Mouse (Mus musculus) limb, embryonic 13.5 days (tissue): ENCODE results near the gene Hist1h2ae. TPM values are rescaled to one million over a fixed set of nuclear protein-coding genes. Genes with fewer than 3 reads are reported as not detected.

Source experiments
- ATAC-seq: fragments of 200-750 bp; cut with Nextera tagmentation; 2 replicates; pipeline ENCODE4 v1.8.0; 2017; ENCODE audit warnings: low read depth, moderate number of reproducible peaks, moderate TSS enrichment; ENCODE audit not compliant: low FRiP score
- H3K27ac ChIP-seq: fragments of 300-500 bp; sonication (generic); 2 replicates; pipeline ENCODE4 v1.5.1; 2015; ENCODE audit warnings: inconsistent platforms, mild to moderate bottlenecking, moderate library complexity
- H3K27me3 ChIP-seq: fragments of 300-500 bp; sonication (generic); 2 replicates; pipeline ENCODE4 v1.6.1; 2015; ENCODE audit warnings: mild to moderate bottlenecking, inconsistent platforms
- H3K36me3 ChIP-seq: fragments of 300-500 bp; sonication (generic); 2 replicates; pipeline ENCODE4 v1.6.1; 2015; ENCODE audit warnings: inconsistent platforms, mild to moderate bottlenecking, moderate library complexity
- H3K4me1 ChIP-seq: fragments of 300-500 bp; sonication (generic); 2 replicates; pipeline ENCODE4 v1.6.1; 2015; ENCODE audit warnings: inconsistent platforms
- H3K4me2 ChIP-seq: fragments of 300-500 bp; sonication (generic); replicated peaks from 2 replicates; pipeline ENCODE4 v1.6.1; 2015; ENCODE audit warnings: inconsistent platforms, mild to moderate bottlenecking, moderate library complexity
- H3K4me3 ChIP-seq: fragments of 300-500 bp; sonication (generic); 2 replicates; pipeline ENCODE4 v1.5.1; 2015; ENCODE audit warnings: moderate library complexity, mild to moderate bottlenecking, inconsistent platforms
- H3K9ac ChIP-seq: fragments of 300-500 bp; sonication (generic); 2 replicates; pipeline ENCODE4 v1.6.1; 2015; ENCODE audit warnings: mild to moderate bottlenecking, inconsistent platforms
- H3K9me3 ChIP-seq: fragments of 300-500 bp; sonication (generic); 2 replicates; pipeline ENCODE4 v1.6.1; 2016; ENCODE audit warnings: inconsistent platforms
- WGBS: fragments of 180-500 bp; shearing (Covaris S2); methylation state at CpG from one replicate; pipeline ENCODE4 v1.1.7; 2015; 5-methylcytosine and 5-hydroxymethylcytosine counted together
- polyA plus RNA-seq: library from polyadenylated mRNA; unstranded; fragments of >200 nt; fragmentation: Nextera tagmentation; extraction: Ambion mirVana; gene quantifications from 2 replicates; pipeline ENCODE4 v1.2.1, GENCODE M21; 2015

Gene Hist1h2ae
- polyA plus RNA-seq, 1 experiment from 2014 or later, result 115 TPM

DNA sequence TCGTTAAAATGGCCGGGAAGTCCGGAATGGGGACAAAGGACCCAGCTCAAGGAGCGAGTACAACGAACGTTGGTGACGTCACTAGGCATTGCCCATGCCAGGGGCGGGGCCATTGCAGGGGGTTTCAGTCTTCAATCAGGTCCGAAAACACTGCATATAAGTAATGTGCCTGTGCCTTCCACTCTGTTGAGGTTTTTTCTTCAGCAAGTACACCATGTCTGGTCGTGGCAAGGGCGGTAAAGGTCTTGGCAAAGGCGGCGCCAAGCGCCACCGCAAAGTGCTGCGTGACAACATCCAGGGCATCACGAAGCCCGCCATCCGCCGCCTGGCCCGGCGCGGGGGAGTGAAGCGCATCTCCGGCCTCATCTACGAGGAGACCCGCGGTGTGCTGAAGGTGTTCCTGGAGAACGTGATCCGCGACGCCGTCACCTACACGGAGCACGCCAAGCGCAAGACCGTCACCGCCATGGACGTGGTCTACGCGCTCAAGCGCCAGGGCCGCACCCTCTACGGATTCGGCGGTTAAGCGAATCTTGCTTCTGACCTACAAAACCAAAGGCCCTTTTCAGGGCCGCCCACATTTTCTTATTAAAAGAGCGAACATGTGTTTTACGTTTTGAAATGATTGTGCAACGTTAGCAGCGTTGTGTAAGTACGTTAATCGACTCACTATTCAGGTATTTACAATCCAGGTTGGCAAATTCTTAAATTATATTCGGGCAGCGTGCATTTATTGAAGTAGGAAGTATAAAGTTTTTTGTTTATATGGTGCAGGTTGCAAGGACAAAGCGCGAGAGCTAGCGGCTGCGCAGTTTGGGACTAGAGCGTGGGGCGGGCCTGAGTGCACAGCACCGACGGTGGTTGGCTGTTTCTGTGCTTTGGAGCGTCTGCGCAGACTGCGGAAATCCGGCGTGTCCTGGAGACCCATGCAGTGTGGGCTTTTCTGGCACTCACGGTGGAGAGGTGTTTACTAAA is 39.8 kb downstream of the Hist1h2ae start, which contains the start of gene Hist1h4h:
Gene Hist1h4h, plus strand, starts transcription at position 150 of the 975 bp plus-strand sequence.
- Histone ChIP-seq H3K4me1 (peaks cover 28% of the 10 kb centered on the region), H3K27me3 (no peaks in the 10 kb centered on the region), H3K9me3 (no peaks in the 10 kb centered on the region), H3K4me2 (peak within 1 kb of the TSS; percentile 65), H3K36me3 (no peaks in the 10 kb centered on the region), H3K27ac (peak within 1 kb of the TSS; percentile 97), H3K9ac (peak within 1 kb of the TSS; percentile 81), H3K4me3 (peak within 1 kb of the TSS; percentile 55)
- peak; percentile 81 for ATAC-seq
- under 1% methylated on average over 65 of the region's 70 CpGs for WGBS

DNA sequence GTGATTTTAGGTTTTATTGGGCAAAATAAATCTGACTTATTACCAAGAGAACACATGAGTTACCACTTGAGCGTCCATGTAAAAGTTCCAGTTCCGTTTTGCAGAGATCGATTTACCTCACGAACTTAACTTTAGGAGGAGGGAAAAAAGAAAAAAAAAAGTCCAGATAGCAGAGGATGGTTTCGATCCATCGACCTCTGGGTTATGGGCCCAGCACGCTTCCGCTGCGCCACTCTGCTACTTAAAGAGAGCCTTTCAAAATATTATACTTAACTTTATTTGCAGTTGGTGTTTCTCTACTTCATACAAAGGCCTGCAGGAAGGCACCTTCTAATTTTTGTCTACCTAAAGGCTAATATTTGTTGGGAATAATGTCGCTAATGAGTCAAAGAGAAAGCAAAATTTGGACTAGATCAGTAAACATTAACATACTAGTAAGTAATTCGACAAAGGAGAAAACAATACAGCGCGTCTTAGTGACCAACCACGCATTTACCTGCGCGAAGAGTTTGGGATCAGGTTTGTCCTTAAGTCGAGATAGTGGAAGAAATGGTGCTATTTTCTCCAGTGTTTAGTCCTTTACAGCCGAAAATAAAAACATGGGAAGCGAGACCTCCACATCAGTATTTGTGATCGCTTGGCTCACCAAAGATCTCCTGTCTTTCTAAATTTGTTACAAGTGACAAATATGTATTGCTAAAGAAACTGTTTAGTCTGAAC is 40.7 kb downstream of the Hist1h2ae start:
- peaks cover 30% of the 10 kb centered on the region for H3K4me1 ChIP-seq
- under 1% methylated on average over 20 of the region's 20 CpGs for WGBS
- H3K9ac ChIP-seq, result peak overlapping the region; percentile 81
- H3K27me3 ChIP-seq, result no peaks in the 10 kb centered on the region
- H3K27ac ChIP-seq, result peak overlapping the region; percentile 97
- H3K4me2 ChIP-seq, result peak overlapping the region; percentile 65
- H3K36me3 ChIP-seq, result no peaks in the 10 kb centered on the region
- H3K4me3 ChIP-seq, result peak overlapping the region; percentile 55
- ATAC-seq, result no peak
- no peaks in the 10 kb centered on the region for H3K9me3 ChIP-seq

DNA sequence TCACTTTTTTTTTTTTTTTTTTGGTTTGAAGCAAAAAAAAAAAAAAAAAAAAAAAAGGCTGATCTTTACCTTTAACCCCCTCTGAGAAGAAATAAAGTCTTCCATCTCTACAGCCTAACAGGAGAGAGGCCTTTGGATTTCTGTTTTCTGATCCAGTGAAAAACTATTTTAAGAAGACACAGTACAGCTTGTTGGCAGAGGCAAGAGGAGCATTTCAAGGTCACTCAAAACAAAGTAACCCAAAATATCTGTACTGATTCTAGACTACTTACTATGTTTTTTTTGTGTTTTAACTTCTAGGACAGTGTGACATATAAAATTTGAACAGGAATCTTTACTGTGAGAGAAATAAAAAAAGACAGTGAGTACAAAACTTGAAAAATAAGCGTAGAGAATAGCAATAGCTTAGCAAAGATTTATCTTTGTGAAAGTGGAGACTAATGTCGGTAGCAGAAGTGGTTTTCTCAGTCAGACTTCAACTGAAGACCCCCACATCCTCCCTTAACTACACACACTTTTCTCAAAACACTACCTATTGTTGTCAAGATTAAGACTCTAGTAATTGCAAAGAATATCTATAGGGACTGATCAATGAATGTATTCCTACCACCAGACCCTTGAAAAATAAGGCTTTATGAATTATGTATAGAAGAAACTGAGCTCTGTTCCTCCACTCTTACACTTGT is 41.4 kb downstream of the Hist1h2ae start:
- Histone ChIP-seq H3K9me3 (no peaks in the 10 kb centered on the region), H3K4me2 (peak overlapping the region; percentile 65), H3K27ac (peak overlapping the region; percentile 97), H3K36me3 (no peaks in the 10 kb centered on the region), H3K4me1 (peaks cover 29% of the 10 kb centered on the region), H3K27me3 (no peaks in the 10 kb centered on the region), H3K4me3 (peak overlapping the region; percentile 55), H3K9ac (peak overlapping the region; percentile 81)
- ATAC-seq, result no peak
- 22% methylated on average over 2 of the region's 2 CpGs for WGBS

DNA sequence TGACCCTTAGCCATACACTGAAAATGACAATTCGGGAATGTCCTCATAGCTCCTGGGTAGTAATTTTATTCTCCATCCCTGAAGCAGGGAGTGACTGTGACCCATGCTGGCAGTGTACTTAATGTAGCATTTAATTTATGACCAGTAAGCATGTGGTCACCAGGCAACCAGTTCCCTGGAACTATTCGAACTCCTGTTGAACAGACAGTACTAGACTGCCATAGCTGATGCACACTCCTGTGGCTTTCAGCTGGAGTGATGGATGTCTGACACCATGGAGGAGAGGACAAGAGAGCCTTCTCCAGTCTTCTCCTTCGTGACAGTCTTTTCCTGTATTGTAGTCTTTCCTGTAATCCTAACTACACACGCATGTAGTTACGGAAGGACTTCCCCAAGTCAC is 42.0 kb downstream of the Hist1h2ae start:
- WGBS, result 67% methylated on average over 5 of the region's 5 CpGs
- peak overlapping the region; percentile 65 for H3K4me2 ChIP-seq
- no peak for ATAC-seq

DNA sequence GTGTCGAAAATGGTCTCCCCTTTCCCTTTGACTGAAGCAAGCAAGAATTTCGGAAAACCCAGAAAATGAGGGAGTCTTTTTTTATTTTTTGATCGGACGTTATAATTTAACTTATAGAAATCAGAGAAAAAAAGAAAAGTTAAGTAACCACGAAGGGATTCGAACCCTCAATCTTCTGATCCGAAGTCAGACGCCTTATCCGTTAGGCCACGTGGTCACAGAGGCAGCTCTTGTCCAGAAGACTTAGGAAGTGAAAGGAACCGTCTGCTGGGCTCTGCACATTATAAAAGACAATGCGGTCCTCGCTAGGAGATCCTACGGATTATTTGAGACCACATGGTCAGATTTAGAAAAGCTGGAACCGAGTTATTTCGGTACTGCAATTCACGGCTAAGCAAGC is 44.7 kb downstream of the Hist1h2ae start:
- H3K4me2 ChIP-seq, result peak overlapping the region; percentile 61
- peak overlapping the region; percentile 47 for H3K4me3 ChIP-seq
- under 1% methylated on average over 17 of the region's 17 CpGs for WGBS
- H3K27me3 ChIP-seq, result no peaks in the 10 kb centered on the region
- peak overlapping the region; percentile 63; the same call in 1 of the 2 replicates for H3K27ac ChIP-seq
- H3K9ac ChIP-seq, result peak overlapping the region; percentile 56
- H3K36me3 ChIP-seq, result no peaks in the 10 kb centered on the region
- no peaks in the 10 kb centered on the region for H3K9me3 ChIP-seq
- ATAC-seq, result peak; percentile 39
- H3K4me1 ChIP-seq, result peaks cover 10% of the 10 kb centered on the region

More for the DNA sequence above, 42.0 kb downstream of the Hist1h2ae start:
- H3K27ac ChIP-seq, result 0 out of 2 replicates have a peak overlapping the region, but pooled peaks have one; percentile 15
- H3K9ac ChIP-seq, result no peak overlapping the region
- no peaks in the 10 kb centered on the region for H3K36me3 ChIP-seq
- peak overlapping the region; percentile 13; the same call in 1 of the 2 replicates for H3K4me3 ChIP-seq
- H3K4me1 ChIP-seq, result peaks cover 25% of the 10 kb centered on the region
- no peaks in the 10 kb centered on the region for H3K27me3 ChIP-seq
- H3K9me3 ChIP-seq, result no peaks in the 10 kb centered on the region

DNA sequence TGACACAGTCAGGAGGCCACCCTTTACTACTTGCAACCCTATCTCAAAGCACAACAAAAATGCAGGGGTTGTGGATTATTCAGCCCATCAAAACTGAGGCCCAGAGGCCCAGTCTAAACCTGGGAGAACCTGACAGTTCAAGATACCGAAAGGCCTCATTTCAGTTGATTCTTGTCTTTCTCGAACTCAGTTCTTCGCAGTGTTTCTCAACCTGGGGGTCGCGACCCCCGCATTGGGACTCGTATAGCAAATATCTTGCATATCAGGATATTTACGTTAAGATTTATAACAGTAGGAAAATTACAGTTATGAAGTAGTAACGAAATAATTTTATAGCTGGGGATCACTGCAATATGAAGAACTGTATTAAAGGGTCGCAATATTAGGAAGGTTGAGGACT is 45.1 kb downstream of the Hist1h2ae start:
- H3K9me3 ChIP-seq, result no peaks in the 10 kb centered on the region
- ATAC-seq, result no peak
- WGBS, result 2% methylated on average over 10 of the region's 10 CpGs
- H3K4me3 ChIP-seq, result peak overlapping the region; percentile 47
- no peak overlapping the region for H3K27ac ChIP-seq
- H3K36me3 ChIP-seq, result no peaks in the 10 kb centered on the region
- H3K9ac ChIP-seq, result peak overlapping the region; percentile 48; the same call in 1 of the 2 replicates
- peaks cover 10% of the 10 kb centered on the region for H3K4me1 ChIP-seq
- H3K27me3 ChIP-seq, result no peaks in the 10 kb centered on the region
- peak overlapping the region; percentile 61 for H3K4me2 ChIP-seq

DNA sequence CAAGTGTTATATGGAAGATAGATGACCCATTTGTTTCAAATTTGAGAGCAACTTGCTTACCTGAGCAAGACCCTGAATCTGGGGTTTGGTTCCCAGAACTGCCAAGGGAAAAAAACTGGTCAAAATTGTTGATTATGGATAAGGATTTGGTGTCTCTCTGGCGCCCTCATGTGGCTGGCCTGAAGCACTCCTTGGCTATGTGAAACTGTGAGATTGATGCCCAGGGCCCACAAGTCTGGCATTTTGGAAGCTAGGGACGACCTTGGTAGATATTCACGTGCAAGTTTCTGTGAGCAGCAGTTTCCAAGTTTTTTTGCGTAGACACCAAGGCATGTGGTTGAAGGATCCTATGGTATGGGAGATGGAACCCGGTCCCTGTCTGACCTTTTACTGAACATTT is 46.4 kb downstream of the Hist1h2ae start:
- Histone ChIP-seq H3K27ac (no peak overlapping the region), H3K4me3 (no peak overlapping the region), H3K9me3 (no peaks in the 10 kb centered on the region), H3K4me1 (peaks cover 10% of the 10 kb centered on the region), H3K4me2 (peak overlapping the region; percentile 32), H3K9ac (no peak overlapping the region), H3K27me3 (no peaks in the 10 kb centered on the region), H3K36me3 (no peaks in the 10 kb centered on the region)
- WGBS, result 9% methylated on average over 5 of the region's 5 CpGs
- ATAC-seq, result no peak; the same call in 1 of the 2 replicates

DNA sequence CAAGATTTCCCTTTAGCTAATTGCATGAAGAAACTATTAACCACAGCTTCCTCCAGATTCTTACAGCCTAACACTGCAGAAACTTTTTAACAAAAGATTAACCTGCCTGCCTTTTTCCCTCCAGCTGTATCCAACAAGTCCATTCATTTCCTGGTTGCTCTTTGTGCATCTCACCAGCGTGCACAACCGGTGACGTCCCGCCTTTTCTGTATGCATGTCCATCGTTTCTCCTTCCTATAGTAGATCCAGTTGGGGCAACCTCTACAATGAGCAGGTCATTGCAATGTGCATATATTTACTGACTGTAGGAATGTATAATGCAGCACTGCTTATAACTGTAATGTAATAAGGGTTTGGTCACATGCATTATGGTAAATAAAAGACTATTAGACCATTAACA is 47.0 kb downstream of the Hist1h2ae start:
- Histone ChIP-seq H3K36me3 (no peaks in the 10 kb centered on the region), H3K27me3 (no peaks in the 10 kb centered on the region), H3K9me3 (no peaks in the 10 kb centered on the region), H3K9ac (no peak overlapping the region), H3K4me3 (no peak overlapping the region), H3K27ac (no peak overlapping the region), H3K4me1 (peaks cover 8% of the 10 kb centered on the region), H3K4me2 (no peak overlapping the region)
- WGBS, result 59% methylated on average over 5 of the region's 5 CpGs
- no peak for ATAC-seq

DNA sequence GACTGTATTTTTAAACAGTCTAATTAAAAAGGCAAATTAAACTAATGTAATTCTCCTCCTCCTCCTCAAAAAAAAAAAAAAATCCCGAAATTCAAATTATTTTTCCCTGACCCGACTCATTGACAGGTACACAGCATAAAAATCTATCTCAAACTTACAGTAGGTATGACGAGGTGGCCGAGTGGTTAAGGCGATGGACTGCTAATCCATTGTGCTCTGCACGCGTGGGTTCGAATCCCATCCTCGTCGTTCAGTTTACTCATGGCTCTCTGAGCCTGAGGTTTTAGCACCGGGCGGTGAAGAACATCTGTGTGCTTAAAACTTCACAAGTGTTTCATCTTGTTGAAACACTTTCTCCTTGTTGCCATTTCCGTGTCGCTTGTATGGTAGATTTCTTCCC is 49.3 kb downstream of the Hist1h2ae start:
- Histone ChIP-seq H3K9me3 (no peaks in the 10 kb centered on the region), H3K27ac (no peak overlapping the region), H3K36me3 (no peaks in the 10 kb centered on the region), H3K27me3 (no peaks in the 10 kb centered on the region), H3K4me2 (peak overlapping the region; percentile 36), H3K4me1 (0 out of 2 replicates have a peak, but pooled peaks cover 4% of the 10 kb centered on the region), H3K4me3 (no peak overlapping the region), H3K9ac (no peak overlapping the region)
- no peak for ATAC-seq
- under 1% methylated on average over 14 of the region's 14 CpGs for WGBS
